Mouse (Mus musculus) G1E (cell line): ENCODE results near the gene Sema5a. TPM values are rescaled to one million over a fixed set of nuclear protein-coding genes. Genes with fewer than 3 reads are reported as not detected.

Source experiments
- ATAC-seq: 2 replicates; pipeline ENCODE4 v1.8.0; 2016; ENCODE audit warnings: mild to moderate bottlenecking; ENCODE audit not compliant: insufficient number of reproducible peaks, poor library complexity, low FRiP score, severe bottlenecking; ENCODE audit errors: extremely low read depth
- DNase-seq: peaks from one replicate; pipeline ENCODE4 v3.0.0; 2012; ENCODE audit warnings: low spot score
- H3K27me3 ChIP-seq: 2 replicates; pipeline ENCODE4 v1.6.1; 2012; ENCODE audit warnings: mild to moderate bottlenecking, low read length, inconsistent platforms; ENCODE audit not compliant: insufficient read depth
- H3K36me3 ChIP-seq: replicated peaks from 2 replicates; pipeline ENCODE3; 2012; ENCODE audit warnings: mild to moderate bottlenecking, inconsistent platforms
- H3K4me1 ChIP-seq: 2 replicates; pipeline ENCODE4 v1.6.1; 2012; ENCODE audit warnings: low read depth, low read length, inconsistent platforms, mixed read lengths; ENCODE audit not compliant: insufficient read depth
- H3K4me3 ChIP-seq: 2 replicates; pipeline ENCODE4 v1.5.1; 2012; ENCODE audit warnings: low read depth, mild to moderate bottlenecking, inconsistent platforms, low read length, moderate library complexity, mixed read lengths
- H3K9me3 ChIP-seq: replicated peaks from 2 replicates; pipeline ENCODE4 v1.6.1; 2012; ENCODE audit warnings: inconsistent platforms
- CTCF ChIP-seq: IDR thresholded peaks from 2 replicates; pipeline ENCODE4 v1.5.1; 2012; ENCODE audit warnings: low read depth, low read length, inconsistent platforms, mixed read lengths
- GATA1 ChIP-seq: IDR thresholded peaks from 2 replicates; pipeline ENCODE4 v1.6.1; 2012; ENCODE audit warnings: borderline replicate concordance, low read length, inconsistent platforms, mixed read lengths
- GATA2 ChIP-seq: IDR thresholded peaks from 2 replicates; pipeline ENCODE4 v1.6.1; 2012; ENCODE audit warnings: low read depth, low read length, inconsistent platforms, borderline replicate concordance
- POLR2AphosphoS5 ChIP-seq: IDR thresholded peaks from 2 replicates; pipeline ENCODE4 v1.6.1; 2012; ENCODE audit warnings: low read depth, low read length, inconsistent platforms; ENCODE audit not compliant: insufficient replicate concordance
- TAL1 ChIP-seq: conservative IDR thresholded peaks from 2 replicates; pipeline ENCODE4 v1.6.1; 2012; ENCODE audit warnings: low read depth, low read length, inconsistent platforms, mixed read lengths
- polyA plus RNA-seq: library from polyadenylated mRNA; stranded (reverse); fragments of >175 nt; gene quantifications from 2 replicates; pipeline ENCODE4 v1.2.3, GENCODE M21; 2012
- total RNA-seq, 2 experiments: library from RNA; stranded (forward) in 1 of 2; stranded (reverse) in 1 of 2; fragments of 200-1000 nt in 1 of 2; fragments of >200 nt in 1 of 2; fragmentation: Nextera tagmentation in 1 of 2; gene quantifications; 2 replicates each; pipeline ENCODE4 v1.2.3; 2014 to 2017

Gene Sema5a
- total and polyA plus RNA-seq, 3 experiments, result 0.33 TPM; not detected in 2

GRCm38 (mm10) chr15:32275020-32275419 is 30.4 kb downstream of the Sema5a start:
- ATAC-seq (no peak), DNase-seq (no peak)
- no peaks in the 10 kb centered on the region for H3K27me3 ChIP-seq
- no peaks in the 10 kb centered on the region for H3K9me3 ChIP-seq
- H3K36me3 ChIP-seq, result no peaks in the 10 kb centered on the region
- no peak for TF ChIP-seq GATA1
- no peaks in the 10 kb centered on the region for H3K4me1 ChIP-seq
- H3K4me3 ChIP-seq, result no peak overlapping the region

- Histone ChIP-seq H3K4me1 (no peaks in the 10 kb centered on the region), H3K36me3 (no peaks in the 10 kb centered on the region), H3K27me3 (no peaks in the 10 kb centered on the region), H3K9me3 (no peaks in the 10 kb centered on the region), H3K4me3 (no peak overlapping the region)
- DNase-seq (no peak), ATAC-seq (no peak)
- TF ChIP-seq GATA1 (no peak), GATA2 (no peak), TAL1 (no peak), POLR2AphosphoS5 (no peak), CTCF (no peak)
Measured at GRCm38 (mm10) chr15:32278600-32278999, 34.0 kb downstream of the Sema5a start.

GRCm38 (mm10) chr15:32281374-32281773 is 36.8 kb downstream of the Sema5a start:
- H3K27me3 ChIP-seq, result no peaks in the 10 kb centered on the region
- H3K9me3 ChIP-seq, result no peaks in the 10 kb centered on the region
- H3K4me1 ChIP-seq, result no peaks in the 10 kb centered on the region
- TF ChIP-seq CTCF (no peak), GATA2 (no peak), TAL1 (no peak), POLR2AphosphoS5 (no peak), GATA1 (no peak)
- no peaks in the 10 kb centered on the region for H3K36me3 ChIP-seq
- DNase-seq, result no peak
- no peak overlapping the region for H3K4me3 ChIP-seq
- ATAC-seq, result no peak

DNA sequence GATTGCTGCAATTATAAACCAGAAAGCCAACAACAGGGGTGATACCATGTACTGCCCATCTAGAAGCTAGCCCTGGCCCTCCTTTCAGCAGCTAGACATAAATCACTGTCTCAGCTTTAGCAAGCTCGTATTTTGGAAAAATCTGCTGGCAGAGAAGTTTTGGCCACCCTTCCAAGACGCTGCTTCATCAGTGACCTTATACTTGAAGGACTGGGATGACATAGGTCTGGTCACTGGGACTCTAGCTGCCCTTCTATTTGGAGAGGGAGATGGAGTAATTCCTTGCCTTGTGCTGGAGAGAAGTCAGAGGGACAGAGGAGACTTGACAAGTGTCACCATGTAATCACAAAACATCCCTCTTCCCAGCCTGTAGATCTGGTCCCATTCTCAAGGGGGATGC is 40.1 kb downstream of the Sema5a start:
- no peaks in the 10 kb centered on the region for H3K36me3 ChIP-seq
- no peaks in the 10 kb centered on the region for H3K27me3 ChIP-seq
- H3K4me3 ChIP-seq, result no peak overlapping the region
- no peak for TF ChIP-seq CTCF
- no peak for TF ChIP-seq POLR2AphosphoS5
- no peak for TF ChIP-seq TAL1
- TF ChIP-seq GATA1, result no peak
- TF ChIP-seq GATA2, result no peak
- no peaks in the 10 kb centered on the region for H3K4me1 ChIP-seq
- no peak for DNase-seq
- H3K9me3 ChIP-seq, result no peaks in the 10 kb centered on the region
- ATAC-seq, result no peak

GRCm38 (mm10) chr15:32286296-32286695 is 41.7 kb downstream of the Sema5a start:
- TF ChIP-seq POLR2AphosphoS5 (no peak), GATA2 (no peak), TAL1 (no peak), CTCF (no peak), GATA1 (no peak)
- no peaks in the 10 kb centered on the region for H3K9me3 ChIP-seq
- no peaks in the 10 kb centered on the region for H3K4me1 ChIP-seq
- no peak overlapping the region for H3K4me3 ChIP-seq
- H3K36me3 ChIP-seq, result no peaks in the 10 kb centered on the region
- ATAC-seq (no peak), DNase-seq (no peak)
- no peaks in the 10 kb centered on the region for H3K27me3 ChIP-seq

GRCm38 (mm10) chr15:32288480-32288879 is 43.9 kb downstream of the Sema5a start:
- no peak for TF ChIP-seq GATA1
- TF ChIP-seq GATA2, result no peak
- no peak for TF ChIP-seq TAL1
- TF ChIP-seq CTCF, result no peak
- no peak for TF ChIP-seq POLR2AphosphoS5
- Histone ChIP-seq H3K36me3 (no peaks in the 10 kb centered on the region), H3K27me3 (no peaks in the 10 kb centered on the region), H3K4me1 (no peaks in the 10 kb centered on the region), H3K4me3 (no peak overlapping the region), H3K9me3 (no peaks in the 10 kb centered on the region)
- ATAC-seq (no peak), DNase-seq (no peak)

GRCm38 (mm10) chr15:32291000-32291399 is 46.4 kb downstream of the Sema5a start:
- ATAC-seq (no peak), DNase-seq (no peak)
- H3K4me3 ChIP-seq, result no peak overlapping the region
- no peaks in the 10 kb centered on the region for H3K27me3 ChIP-seq
- no peaks in the 10 kb centered on the region for H3K36me3 ChIP-seq
- no peaks in the 10 kb centered on the region for H3K4me1 ChIP-seq
- H3K9me3 ChIP-seq, result no peaks in the 10 kb centered on the region
- TF ChIP-seq POLR2AphosphoS5 (no peak), GATA1 (no peak), GATA2 (no peak), CTCF (no peak), TAL1 (no peak)
